ENCODE assay signal across 9 mouse cellular contexts in the genomic region with DNA sequence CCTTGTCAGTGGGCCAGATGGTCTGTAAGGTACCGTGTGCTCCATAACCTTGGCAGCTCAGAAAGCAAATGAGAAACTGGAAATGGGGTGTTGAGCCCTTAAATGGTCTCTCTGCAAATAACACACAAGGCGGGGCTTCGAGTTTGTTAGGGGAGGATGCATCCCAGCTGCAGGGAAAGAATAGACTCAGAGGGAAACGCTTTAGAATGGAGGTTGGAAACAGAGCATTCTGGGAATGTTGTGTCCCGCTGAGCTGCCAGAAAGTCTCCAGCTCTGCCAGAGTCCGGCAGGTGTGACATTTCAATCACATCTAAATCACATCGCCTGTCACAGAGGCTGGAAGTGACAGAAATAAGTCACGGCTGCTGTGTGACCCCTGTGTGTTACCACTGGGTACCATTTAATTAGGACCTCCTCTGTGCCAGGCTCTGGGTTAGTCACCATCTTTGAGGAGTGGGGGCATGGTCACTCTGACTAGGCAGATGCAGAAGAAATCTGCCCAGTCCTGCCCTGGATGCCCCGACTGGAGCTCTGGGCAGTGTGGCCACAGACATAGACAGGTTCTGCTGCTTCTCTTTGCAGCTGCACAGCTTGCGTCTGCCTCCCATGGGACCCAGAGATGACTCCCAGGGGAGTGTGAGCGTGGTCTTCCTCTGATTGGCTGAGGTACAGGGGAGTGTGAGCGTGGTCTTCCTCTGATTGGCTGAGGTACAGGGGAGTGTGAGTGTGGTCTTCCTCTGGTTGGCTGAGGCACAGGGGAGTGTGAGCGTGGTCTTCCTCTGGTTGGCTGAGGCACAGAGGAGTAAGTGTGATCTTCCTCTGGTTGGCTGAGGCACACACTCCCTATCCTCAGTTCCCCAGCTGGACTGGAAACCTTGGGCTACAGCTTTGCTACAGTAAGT. TPM values are rescaled to one million over a fixed set of nuclear protein-coding genes. Genes with fewer than 3 reads are reported as not detected.
DNase-seq lines count a peak whose midpoint lies in the region; ATAC-seq lines count a peak whose summit lies in the region.
"Had no signal": no experiment of that assay in that cellular context is flagged by ENCODE, and none has a peak within 500 bp of the region (broad histone marks: within the 10 kb centered on the region; RNA-seq: fewer than 3 reads in every experiment).

No protein-coding gene starts in this region.

- no peaks in the 10 kb centered on the region for H3K9me3 ChIP-seq in heart, embryonic 14.5 days (ENCODE audit: control insufficient read depth, low read length)
- H3K9me3 ChIP-seq in lung, embryonic 16.5 days (ENCODE audit: control insufficient read depth, low read length) = no peaks in the 10 kb centered on the region

- H3K4me3 ChIP-seq in heart, embryonic 14.5 days (ENCODE audit: control insufficient read depth in 1 of 2, insufficient read depth in 1 of 2, low read depth in 1 of 2, low read length in 2 of 2) = no peak overlapping the region
- no peak overlapping the region for H3K4me3 ChIP-seq in lung, embryonic 16.5 days (ENCODE audit: low read length)
- H3K4me3 ChIP-seq: heart, adult 2 months had no signal

- no peak overlapping the region for H3K9ac ChIP-seq in heart, embryonic 14.5 days (ENCODE audit: low read length)
- H3K9ac ChIP-seq in lung, embryonic 16.5 days (ENCODE audit: low read length) = no peak overlapping the region

- DNase-seq in retina, postnatal 1 day = peak; percentile 55
- no peak for DNase-seq in retina, embryonic 14.5 days (ENCODE audit: low spot score)
- peak; percentile 54 to 74 for DNase-seq in spleen, postnatal 4 days (ENCODE audit: low spot score in 2 of 2)
- no peak for DNase-seq in cerebellum, postnatal 4 days (ENCODE audit: low spot score in 2 of 2)
- DNase-seq in layer of hippocampus, adult 11-12 months (ENCODE audit: low spot score) = no peak
- no peak for DNase-seq in thymus, postnatal 10 days (ENCODE audit: low spot score in 2 of 2)

- no peaks in the 10 kb centered on the region for H3K36me3 ChIP-seq in heart, embryonic 14.5 days (ENCODE audit: control insufficient read depth, insufficient read depth, low read length)
- H3K36me3 ChIP-seq in lung, embryonic 16.5 days (ENCODE audit: control insufficient read depth, insufficient read depth, low read length) = 0 out of 2 replicates have a peak, but pooled peaks cover 3% of the 10 kb centered on the region

- no peaks in the 10 kb centered on the region for H3K27me3 ChIP-seq in heart, embryonic 14.5 days (ENCODE audit: control insufficient read depth, insufficient read depth, low read length)
- no peaks in the 10 kb centered on the region for H3K27me3 ChIP-seq in lung, embryonic 16.5 days (ENCODE audit: control insufficient read depth, insufficient read depth, low read depth, low read length)

- ATAC-seq in heart, embryonic 14.5 days (ENCODE audit: insufficient number of reproducible peaks, insufficient read depth, low FRiP score, low read depth) = no peak
- peak; percentile 88 for ATAC-seq in lung, embryonic 16.5 days (ENCODE audit: low read depth)

- H3K4me2 ChIP-seq in heart, embryonic 14.5 days (ENCODE audit: low read length) = peak overlapping the region; percentile 1; the same call in 1 of the 2 replicates
- H3K4me2 ChIP-seq in lung, embryonic 16.5 days (ENCODE audit: low read depth, low read length) = no peak overlapping the region

- 39% methylated on average over 13 of the region's 13 CpGs for WGBS in heart, embryonic 14.5 days
- 34% methylated on average over 13 of the region's 13 CpGs for WGBS in lung, embryonic 16.5 days

- peaks cover 0 to 5% of the 10 kb centered on the region in 2 experiments; a peak in 2 of 4 replicates for H3K4me1 ChIP-seq in heart, embryonic 14.5 days (ENCODE audit: control insufficient read depth in 2 of 2, insufficient read depth in 2 of 2, low read length in 2 of 2)
- H3K4me1 ChIP-seq in lung, embryonic 16.5 days (replicated peaks; ENCODE audit: control insufficient read depth, insufficient read depth, low read length) = peaks cover 10% of the 10 kb centered on the region; the same call in 1 of the 2 replicates

- H3K27ac ChIP-seq in heart, embryonic 14.5 days (replicated peaks in 1 of 2; ENCODE audit: control insufficient read depth in 1 of 2, insufficient read depth in 1 of 2, low read depth in 2 of 2, low read length in 2 of 2) = no peak overlapping the region
- peak overlapping the region; percentile 72 for H3K27ac ChIP-seq in lung, embryonic 16.5 days (ENCODE audit: low read length)
- H3K27ac ChIP-seq: heart, adult 2 months had no signal

RNA-seq across cellular contexts. Expression of gene Cracr2a, which starts 53.2 kb away (rescaled TPM):
- 1.3 and 1.4 TPM in 2 replicates for polyA plus RNA-seq in heart, embryonic 14.5 days (2014; fragmentation: Nextera tagmentation; extraction: Ambion mirVana)
- 4.3 and 4.7 TPM in 2 replicates for polyA plus RNA-seq in lung, embryonic 16.5 days (2015; fragmentation: Nextera tagmentation; extraction: Ambion mirVana)

Comparison
In these comparisons a context has a peak if more than half of its experiments do, and no peak if none do; other contexts are left out.
1. DNase-seq: peak in retina, postnatal 1 day (single experiment) and spleen, postnatal 4 days (2 of 2); none in retina, embryonic 14.5 days (single experiment), cerebellum, postnatal 4 days (0 of 2), layer of hippocampus, adult 11-12 months (single experiment) and thymus, postnatal 10 days (0 of 2).